Mouse (Mus musculus): ENCODE results near the gene Vars.
"Not testable (repeated sequence)": the region's sequence is repeated elsewhere in the genome, so short reads cannot be mapped to it uniquely, and the experiment has no call there.

The Vars gene

GRCm38 (mm10) chr17:35024261-35024660 lies 23.5 kb downstream of the Vars start:
- DNase-seq (ENCODE audit: low read depth, low spot score) = no peak

- no peak for DNase-seq (ENCODE audit: low read depth, low spot score)
Observed at GRCm38 (mm10) chr17:35024691-35025488, 24.1 kb downstream of the Vars start.

GRCm38 (mm10) chr17:35026206-35026605 lies 25.4 kb downstream of the Vars start:
- DNase-seq (ENCODE audit: low read depth, low spot score) = no peak

- DNase-seq (ENCODE audit: low read depth, low spot score) = no peak
Observed at GRCm38 (mm10) chr17:35027277-35028068, 26.7 kb downstream of the Vars start, which contains the start of gene Sapcd1. Gene Sapcd1 (minus strand): TSS chr17:35028016.

- DNase-seq (ENCODE audit: low read depth, low spot score) = no peak
Observed at GRCm38 (mm10) chr17:35028315-35028714, 27.5 kb downstream of the Vars start.

- no peak for DNase-seq (ENCODE audit: low read depth, low spot score)
Observed at GRCm38 (mm10) chr17:35029691-35030532, 29.1 kb downstream of the Vars start.

- no peak for DNase-seq (ENCODE audit: low read depth, low spot score)
Observed at GRCm38 (mm10) chr17:35031272-35031671, 30.5 kb downstream of the Vars start.

- DNase-seq (ENCODE audit: low read depth, low spot score) = no peak
Observed at GRCm38 (mm10) chr17:35031880-35032279, 31.1 kb downstream of the Vars start.

GRCm38 (mm10) chr17:35032323-35032870 lies 31.6 kb downstream of the Vars start:
- no peak for DNase-seq (ENCODE audit: low read depth, low spot score)

- DNase-seq (ENCODE audit: low read depth, low spot score) = not testable (repeated sequence)
Observed at GRCm38 (mm10) chr17:35033703-35034102, 32.9 kb downstream of the Vars start.

- DNase-seq (ENCODE audit: low read depth, low spot score) = no peak
Observed at GRCm38 (mm10) chr17:35034896-35035295, 34.1 kb downstream of the Vars start.

- no peak for DNase-seq (ENCODE audit: low read depth, low spot score)
Observed at GRCm38 (mm10) chr17:35039121-35039873, 38.5 kb downstream of the Vars start.

GRCm38 (mm10) chr17:35043794-35044193 lies 43.0 kb downstream of the Vars start:
- DNase-seq (ENCODE audit: low read depth, low spot score) = no peak

GRCm38 (mm10) chr17:35044904-35045806 lies 44.4 kb downstream of the Vars start:
- DNase-seq (ENCODE audit: low read depth, low spot score) = no peak

GRCm38 (mm10) chr17:35045807-35046680 lies 45.3 kb downstream of the Vars start:
- DNase-seq (ENCODE audit: low read depth, low spot score) = no peak

- peak; percentile 100 for DNase-seq (ENCODE audit: low read depth, low spot score)
Observed at GRCm38 (mm10) chr17:35046681-35047455, 46.1 kb downstream of the Vars start, which contains the start of gene Msh5. Gene Msh5 (minus strand): TSS chr17:35046745.

- DNase-seq (ENCODE audit: low read depth, low spot score) = no peak
Observed at GRCm38 (mm10) chr17:35047688-35048087, 46.9 kb downstream of the Vars start.
